Mouse (Mus musculus) lung, embryonic 16.5 days (tissue): ENCODE results near the gene Brk1. TPM values are rescaled to one million over a fixed set of nuclear protein-coding genes. Genes with fewer than 3 reads are reported as not detected.
A peak's percentile ranks its signal among the peaks of the same experiment; 100 is the strongest.

Experiments used
- ATAC-seq: fragments of 200-750 bp; cut with Nextera tagmentation; 2 replicates; pipeline ENCODE4 v1.8.0; 2017; ENCODE audit warnings: low read depth, mild to moderate bottlenecking, moderate library complexity
- H3K27ac ChIP-seq: fragments of 300-500 bp; sonication (generic); 2 replicates; pipeline ENCODE4 v1.5.1; 2014; ENCODE audit warnings: mild to moderate bottlenecking, control low read depth, low read length
- H3K27me3 ChIP-seq: fragments of 300-500 bp; sonication (generic); 2 replicates; pipeline ENCODE4 v1.6.1; 2014; ENCODE audit warnings: low read depth, low read length, mixed read lengths; ENCODE audit not compliant: control insufficient read depth, insufficient read depth
- H3K36me3 ChIP-seq: fragments of 300-500 bp; sonication (generic); 2 replicates; pipeline ENCODE4 v1.6.1; 2014; ENCODE audit warnings: low read length; ENCODE audit not compliant: control insufficient read depth, insufficient read depth
- H3K4me1 ChIP-seq: fragments of 300-500 bp; sonication (generic); replicated peaks from 2 replicates; pipeline ENCODE4 v1.6.1; 2014; ENCODE audit warnings: low read length, mixed read lengths; ENCODE audit not compliant: control insufficient read depth, insufficient read depth
- H3K4me2 ChIP-seq: fragments of 300-500 bp; sonication (generic); 2 replicates; pipeline ENCODE4 v1.6.1; 2014; ENCODE audit warnings: low read depth, low read length, control low read depth
- H3K4me3 ChIP-seq: fragments of 300-500 bp; sonication (generic); 2 replicates; pipeline ENCODE4 v1.5.1; 2014; ENCODE audit warnings: mild to moderate bottlenecking, low read length, control low read depth
- H3K9ac ChIP-seq: fragments of 300-500 bp; sonication (generic); 2 replicates; pipeline ENCODE4 v1.6.1; 2014; ENCODE audit warnings: low read length, control low read depth
- H3K9me3 ChIP-seq: fragments of 300-500 bp; sonication (generic); 2 replicates; pipeline ENCODE4 v1.6.1; 2016; ENCODE audit warnings: low read length; ENCODE audit not compliant: control insufficient read depth
- WGBS: fragments of 180-500 bp; shearing (Covaris S2); extraction: QIAGEN DNeasy Blood & Tissue Kit; methylation state at CpG from one replicate; pipeline ENCODE4 v1.1.7; 2014; 5-methylcytosine and 5-hydroxymethylcytosine counted together
- polyA plus RNA-seq: library from polyadenylated mRNA; unstranded; fragments of >200 nt; fragmentation: Nextera tagmentation; extraction: Ambion mirVana; gene quantifications from 2 replicates; pipeline ENCODE4 v1.2.1, GENCODE M21; 2015

Gene Brk1
- polyA plus RNA-seq, 1 experiment from 2014 or later, result 218 TPM

- Histone ChIP-seq H3K36me3 (no peaks in the 10 kb centered on the region), H3K9me3 (no peaks in the 10 kb centered on the region), H3K27ac (no peak overlapping the region), H3K4me2 (no peak overlapping the region), H3K4me1 (no peaks in the 10 kb centered on the region), H3K4me3 (no peak overlapping the region), H3K9ac (no peak overlapping the region), H3K27me3 (no peaks in the 10 kb centered on the region)
- ATAC-seq, result no peak
- WGBS, result 81% methylated on average over 4 of the region's 4 CpGs
Observed at GRCm38 (mm10) chr6:113597945-113598344, 6.6 kb upstream of the Brk1 start.

GRCm38 (mm10) chr6:113599833-113600232 is 4.7 kb upstream of the Brk1 start:
- Histone ChIP-seq H3K27me3 (no peaks in the 10 kb centered on the region), H3K36me3 (no peaks in the 10 kb centered on the region), H3K9ac (no peak overlapping the region), H3K9me3 (no peaks in the 10 kb centered on the region), H3K4me2 (no peak overlapping the region), H3K27ac (no peak overlapping the region), H3K4me1 (no peaks in the 10 kb centered on the region), H3K4me3 (no peak overlapping the region)
- no peak for ATAC-seq
- WGBS, result 71% methylated on average over 5 of the region's 5 CpGs

- Histone ChIP-seq H3K27ac (no peak within 1 kb of the TSS), H3K4me2 (no peak within 1 kb of the TSS), H3K9me3 (no peaks in the 10 kb centered on the region), H3K36me3 (no peaks in the 10 kb centered on the region), H3K27me3 (no peaks in the 10 kb centered on the region), H3K9ac (no peak within 1 kb of the TSS), H3K4me1 (peaks cover 3% of the 10 kb centered on the region), H3K4me3 (no peak within 1 kb of the TSS)
- no peak for ATAC-seq
- 51% methylated on average over 22 of the region's 23 CpGs for WGBS
Observed at GRCm38 (mm10) chr6:113600543-113601139, 3.9 kb upstream of the Brk1 start, which contains the start of gene Fancd2os. Gene Fancd2os (minus strand): TSS chr6:113600715.

GRCm38 (mm10) chr6:113602821-113603220 is 1.8 kb upstream of the Brk1 start:
- H3K4me3 ChIP-seq, result no peak overlapping the region
- H3K4me1 ChIP-seq, result peaks cover 14% of the 10 kb centered on the region
- ATAC-seq, result no peak
- H3K9me3 ChIP-seq, result no peaks in the 10 kb centered on the region
- no peak overlapping the region for H3K4me2 ChIP-seq
- H3K36me3 ChIP-seq, result no peaks in the 10 kb centered on the region
- no peak overlapping the region for H3K9ac ChIP-seq
- H3K27ac ChIP-seq, result no peak overlapping the region
- 90% methylated on average over 6 of the region's 6 CpGs for WGBS
- H3K27me3 ChIP-seq, result no peaks in the 10 kb centered on the region

GRCm38 (mm10) chr6:113603993-113604392 is 579 bp upstream of the Brk1 start:
- H3K9ac ChIP-seq, result peak overlapping the region; percentile 96
- H3K4me1 ChIP-seq, result peaks cover 14% of the 10 kb centered on the region
- peak overlapping the region; percentile 81 for H3K4me2 ChIP-seq
- peak overlapping the region; percentile 91; the same call in 1 of the 2 replicates for H3K27ac ChIP-seq
- ATAC-seq, result no peak
- 47% methylated on average over 12 of the region's 12 CpGs for WGBS
- H3K9me3 ChIP-seq, result no peaks in the 10 kb centered on the region
- peak overlapping the region; percentile 94 for H3K4me3 ChIP-seq
- no peaks in the 10 kb centered on the region for H3K27me3 ChIP-seq
- H3K36me3 ChIP-seq, result no peaks in the 10 kb centered on the region

- H3K9me3 ChIP-seq, result no peaks in the 10 kb centered on the region
- H3K36me3 ChIP-seq, result no peaks in the 10 kb centered on the region
- H3K27ac ChIP-seq, result peak overlapping the region; percentile 91
- peak overlapping the region; percentile 81 for H3K4me2 ChIP-seq
- peak overlapping the region; percentile 94 for H3K4me3 ChIP-seq
- WGBS, result under 1% methylated on average over 10 of the region's 10 CpGs
- no peaks in the 10 kb centered on the region for H3K27me3 ChIP-seq
- peak overlapping the region; percentile 96 for H3K9ac ChIP-seq
- 0 out of 2 replicates have a peak, but pooled peaks have one; percentile 10 for ATAC-seq
- peaks cover 14% of the 10 kb centered on the region for H3K4me1 ChIP-seq
Observed at GRCm38 (mm10) chr6:113605224-113605545, 613 bp downstream of the Brk1 start.

- 75% methylated on average over 6 of the region's 6 CpGs for WGBS
- Histone ChIP-seq H3K9ac (no peak overlapping the region), H3K4me2 (no peak overlapping the region), H3K4me1 (peaks cover 14% of the 10 kb centered on the region), H3K9me3 (no peaks in the 10 kb centered on the region), H3K36me3 (peaks cover 4% of the 10 kb centered on the region; the same call in 1 of the 2 replicates), H3K27ac (no peak overlapping the region), H3K27me3 (no peaks in the 10 kb centered on the region), H3K4me3 (no peak overlapping the region)
- no peak for ATAC-seq
Observed at GRCm38 (mm10) chr6:113608871-113609270, 4.3 kb downstream of the Brk1 start.

- Histone ChIP-seq H3K4me2 (no peak overlapping the region), H3K36me3 (peaks cover 8% of the 10 kb centered on the region), H3K27ac (no peak overlapping the region), H3K27me3 (no peaks in the 10 kb centered on the region), H3K4me1 (peaks cover 14% of the 10 kb centered on the region), H3K9me3 (no peaks in the 10 kb centered on the region), H3K9ac (no peak overlapping the region), H3K4me3 (no peak overlapping the region)
- no peak for ATAC-seq
- 84% methylated on average over 7 of the region's 7 CpGs for WGBS
Observed at GRCm38 (mm10) chr6:113609293-113609692, 4.7 kb downstream of the Brk1 start.

GRCm38 (mm10) chr6:113612258-113612969 is 7.8 kb downstream of the Brk1 start:
- Histone ChIP-seq H3K27me3 (no peaks in the 10 kb centered on the region), H3K4me3 (no peak overlapping the region), H3K4me1 (no peaks in the 10 kb centered on the region), H3K36me3 (peaks cover 32% of the 10 kb centered on the region), H3K9ac (no peak overlapping the region), H3K9me3 (no peaks in the 10 kb centered on the region), H3K27ac (no peak overlapping the region), H3K4me2 (no peak overlapping the region)
- ATAC-seq, result no peak
- 79% methylated on average over 8 of the region's 8 CpGs for WGBS
